Mouse (Mus musculus): ENCODE data around the gene Mrpl41. TPM values are rescaled to one million over a fixed set of nuclear protein-coding genes. Genes with fewer than 3 reads are reported as not detected.
"Not testable (repeated sequence)": the region's sequence is repeated elsewhere in the genome, so short reads cannot be mapped to it uniquely, and the experiment has no call there.

The Mrpl41 gene
- 10 to 100 TPM; 47.5 to 53.0 TPM for total RNA-seq (2021)
- long read RNA-seq, experiment 1, transcript Mrpl41-201 (2 exons, 776 nt): major isoform, 17 of 18 reads
- long read RNA-seq, experiment 1, partial matches to known transcripts: 0 of 18 reads
- long read RNA-seq, experiment 1, other reads (novel, unspliced or antisense): 1 of 18 reads
- long read RNA-seq, experiment 2, transcript Mrpl41-201 (2 exons, 776 nt): major isoform, 25 of 29 reads
- long read RNA-seq, experiment 2, partial matches to known transcripts: 0 of 29 reads
- long read RNA-seq, experiment 2, other reads (novel, unspliced or antisense): 4 of 29 reads

GRCm38 (mm10) chr2:24974906-24975703 is at the start of gene Mrpl41:
Mrpl41 (minus strand) TSS chr2:24975098.
- DNase-seq: peak; percentile 94

DNA sequence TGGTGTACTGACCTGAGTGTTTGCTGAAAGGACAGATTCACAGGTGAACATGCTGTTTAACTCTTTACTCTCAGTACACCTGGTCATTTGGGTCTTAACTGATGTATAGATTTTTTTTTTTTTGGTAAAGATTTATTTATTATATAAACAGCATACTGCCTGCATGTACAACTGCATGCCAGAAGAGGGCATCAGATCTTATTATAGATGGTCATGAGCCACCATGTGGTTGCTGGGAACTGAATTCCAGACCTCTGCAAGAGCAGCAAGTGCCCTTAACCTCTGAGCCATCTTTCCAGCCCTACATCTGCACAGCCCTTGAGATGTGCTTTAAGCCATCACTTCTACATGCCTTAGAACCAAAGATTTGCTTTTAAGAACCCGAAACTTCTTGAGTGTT is 47.8 kb upstream of the Mrpl41 start:
- no peak for DNase-seq

DNA sequence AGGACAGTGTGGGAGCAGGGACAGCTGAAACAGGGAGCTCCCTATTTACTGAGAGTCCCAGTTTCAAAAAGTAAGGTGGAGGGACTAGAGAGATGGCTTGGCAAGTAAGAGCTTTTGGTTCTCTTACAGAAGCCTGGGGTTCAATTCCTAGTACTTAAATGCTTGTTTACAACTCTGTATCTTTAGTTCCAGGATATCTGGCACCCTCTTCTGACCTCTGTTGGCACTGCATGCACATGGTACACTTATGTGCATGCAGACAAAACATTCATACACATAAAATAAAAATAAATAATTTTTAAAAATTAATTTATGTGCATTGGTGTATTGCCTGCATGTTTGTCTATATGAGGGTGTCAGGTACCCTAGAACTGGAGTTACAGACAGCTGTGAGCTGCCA is 33.4 kb upstream of the Mrpl41 start:
- DNase-seq: no peak

DNA sequence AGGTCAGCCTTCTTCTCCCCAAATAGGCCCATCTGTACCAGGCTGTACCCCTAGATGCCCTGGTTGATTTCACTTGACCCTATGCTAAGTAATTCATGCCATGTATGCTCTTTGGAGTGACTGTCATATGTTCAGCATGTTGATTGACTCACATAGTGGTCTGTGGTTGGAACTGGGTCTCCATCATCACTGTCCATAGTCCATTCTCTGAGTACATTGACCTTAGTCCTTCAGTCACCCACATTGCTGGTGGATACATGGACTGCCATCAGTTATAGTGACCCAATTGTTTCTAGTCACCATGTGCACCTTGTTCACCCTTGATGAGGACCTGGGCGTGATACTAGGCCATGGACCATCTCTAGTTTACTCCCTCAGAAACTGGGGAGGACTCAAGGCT is 31.9 kb upstream of the Mrpl41 start:
- DNase-seq: no peak

GRCm38 (mm10) chr2:25003946-25004786 is 29.3 kb upstream of the Mrpl41 start:
- no peak for DNase-seq

DNA sequence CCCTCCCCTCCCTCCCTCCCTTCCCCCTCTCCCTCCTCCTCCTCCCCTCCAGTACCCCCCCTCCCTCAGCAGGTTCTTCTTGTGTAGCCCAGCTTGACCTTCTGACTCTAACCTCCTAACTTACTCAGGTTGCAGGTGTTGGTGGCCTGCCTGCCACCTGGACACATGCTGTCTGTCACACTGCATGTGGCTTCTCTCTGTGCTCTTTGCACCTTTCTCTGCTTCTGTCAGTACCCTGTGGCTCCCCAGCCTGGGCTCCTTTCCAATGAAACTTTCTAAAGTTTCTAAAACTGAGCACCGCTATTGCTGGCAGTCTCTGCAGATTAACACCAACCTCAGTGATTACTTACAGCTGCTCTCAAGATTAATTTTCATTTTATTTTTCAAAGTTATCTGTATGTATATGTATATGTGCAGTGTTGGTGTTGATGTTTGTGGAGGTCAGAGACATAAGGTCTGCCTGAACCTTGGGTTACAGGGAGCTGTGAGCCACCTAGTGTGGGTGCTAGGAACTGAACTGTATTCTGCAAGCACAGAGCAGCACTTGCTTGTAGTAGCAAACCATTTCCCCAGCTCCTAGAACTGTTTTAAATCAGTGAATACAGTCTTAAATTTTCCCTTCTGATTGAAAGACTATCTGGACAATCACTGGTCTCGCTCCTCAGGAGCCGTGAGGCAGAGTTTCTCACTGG is 25.8 kb upstream of the Mrpl41 start:
- DNase-seq: peak; percentile 29

- no peak for DNase-seq
Observed at GRCm38 (mm10) chr2:24996471-24996870, 21.6 kb upstream of the Mrpl41 start.

DNA sequence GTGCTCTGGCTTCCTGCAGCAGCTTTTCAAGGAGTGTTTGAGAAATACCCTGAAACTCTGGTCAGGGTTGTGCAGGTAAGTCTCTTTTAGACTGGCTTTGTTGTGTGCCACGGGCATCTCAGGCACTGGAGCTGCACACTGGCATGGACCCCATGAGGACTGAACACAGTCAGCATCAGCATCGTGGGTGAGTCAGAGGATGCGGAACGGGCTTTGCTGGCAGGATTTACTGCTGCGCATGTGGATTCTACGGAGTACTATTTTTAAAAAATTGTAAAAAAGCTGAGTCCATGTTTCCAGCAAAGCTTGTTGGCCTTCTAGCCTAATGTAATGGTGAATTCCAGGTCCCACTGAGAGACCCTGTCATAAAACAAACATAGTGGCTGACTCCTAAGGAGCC is 20.4 kb upstream of the Mrpl41 start:
- no peak for DNase-seq

GRCm38 (mm10) chr2:24987762-24988161 is 12.9 kb upstream of the Mrpl41 start:
- DNase-seq: no peak

DNA sequence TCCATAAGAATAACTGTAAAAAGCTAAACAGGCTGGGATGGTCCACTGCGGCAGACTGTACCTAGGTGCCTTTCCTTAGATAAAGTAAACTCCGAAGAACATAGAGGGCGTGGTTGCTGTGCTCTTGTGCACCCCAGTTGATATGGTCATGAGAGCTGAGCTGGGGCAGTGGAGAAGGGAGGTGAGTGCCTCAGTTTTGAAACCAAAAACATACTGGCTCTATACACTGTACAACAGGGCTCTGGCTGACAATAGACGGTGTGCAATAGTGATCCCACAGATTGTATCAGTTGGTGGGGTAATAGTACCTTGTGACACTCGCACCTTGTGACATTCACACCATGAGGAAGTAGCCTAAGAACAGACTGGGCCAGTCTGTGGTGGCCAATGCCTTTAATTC is 2.1 kb upstream of the Mrpl41 start:
- DNase-seq: no peak

GRCm38 (mm10) chr2:24975704-24976297 is 903 bp upstream of the Mrpl41 start, which contains the start of gene Pnpla7:
Pnpla7 (plus strand) TSS chr2:24976033.
- DNase-seq: peak; percentile 67

GRCm38 (mm10) chr2:24974452-24974851 is 446 bp downstream of the Mrpl41 start:
- DNase-seq: not testable (repeated sequence)

DNA sequence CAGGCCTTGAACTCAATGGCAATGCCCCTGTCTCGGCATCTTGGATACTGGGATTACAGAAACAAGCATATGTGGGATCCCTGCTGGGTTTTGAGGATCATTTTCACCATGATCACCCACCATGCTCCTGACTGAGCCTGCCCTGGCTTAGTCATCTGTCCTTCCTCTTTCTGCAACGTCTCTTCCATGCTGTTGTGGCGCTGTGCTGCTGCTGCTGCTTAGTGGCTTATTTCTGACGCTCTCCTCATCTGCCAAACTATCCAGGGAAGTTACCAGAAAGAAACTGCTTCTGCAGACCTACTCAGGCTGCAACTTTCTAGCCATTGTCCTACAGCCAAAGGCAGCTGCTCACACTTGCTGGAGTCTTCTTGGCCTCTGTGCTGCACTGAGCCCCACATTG is 4.5 kb downstream of the Mrpl41 start:
- no peak for DNase-seq

DNA sequence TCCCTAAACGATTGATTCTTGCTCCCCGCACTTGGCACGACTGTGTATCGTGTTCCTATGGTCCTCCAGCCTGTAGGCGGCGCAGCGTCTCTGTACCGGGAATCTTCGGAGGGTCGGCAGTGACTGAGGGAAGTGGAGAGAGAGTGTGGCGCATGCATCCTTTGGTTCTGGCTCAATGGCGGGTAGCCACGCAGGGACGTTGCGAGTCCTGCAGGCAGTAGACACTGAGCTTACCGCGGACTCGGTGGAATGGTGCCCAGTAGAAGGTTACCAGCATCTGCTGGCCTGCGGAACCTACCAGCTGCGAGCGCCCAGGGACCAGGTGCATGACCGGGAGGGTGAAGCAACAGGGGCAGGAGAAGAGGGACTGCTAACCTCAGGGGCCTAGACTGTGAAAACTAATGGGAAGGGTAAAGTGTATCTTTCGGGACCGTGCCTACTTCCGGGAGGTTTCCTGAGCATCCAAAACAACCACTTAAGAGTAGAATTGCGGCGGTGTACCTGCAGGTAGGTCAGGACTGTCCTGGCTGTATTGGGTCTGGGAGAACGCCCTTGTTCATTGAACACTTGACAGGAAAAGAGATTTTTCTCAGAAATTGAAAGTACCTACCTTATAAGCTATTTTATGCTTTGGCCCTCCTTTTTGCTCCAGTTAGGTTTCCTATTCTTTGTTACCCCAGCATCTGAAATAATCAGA is 12.4 kb downstream of the Mrpl41 start, which contains the start of gene Dph7:
Gene Dph7, plus strand, starts transcription at position 97 of the 697 bp plus-strand sequence.
- peak; percentile 86 for DNase-seq

DNA sequence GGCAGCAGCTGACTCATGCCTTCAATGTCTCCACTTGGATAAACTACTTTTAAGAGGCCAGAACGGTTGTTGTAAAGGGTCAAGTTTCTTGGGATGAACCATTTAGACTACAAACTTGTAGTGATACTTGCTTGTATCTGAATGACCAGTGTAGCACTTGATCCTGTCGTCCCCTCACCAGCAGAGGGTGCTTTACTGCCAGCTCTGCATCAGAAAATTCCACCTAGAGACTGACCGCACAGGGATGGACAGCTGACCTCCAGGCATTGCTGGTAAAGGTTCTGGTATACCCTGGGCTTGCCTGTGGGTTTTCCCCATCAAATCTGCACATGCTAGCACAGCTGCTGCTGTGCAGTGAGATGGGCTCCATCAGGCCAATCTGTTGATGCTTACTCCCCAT is 14.0 kb downstream of the Mrpl41 start:
- no peak for DNase-seq

- DNase-seq: no peak
Observed at GRCm38 (mm10) chr2:24952537-24953055, 22.3 kb downstream of the Mrpl41 start.

- DNase-seq: no peak
Observed at GRCm38 (mm10) chr2:24950189-24950535, 24.7 kb downstream of the Mrpl41 start.

DNA sequence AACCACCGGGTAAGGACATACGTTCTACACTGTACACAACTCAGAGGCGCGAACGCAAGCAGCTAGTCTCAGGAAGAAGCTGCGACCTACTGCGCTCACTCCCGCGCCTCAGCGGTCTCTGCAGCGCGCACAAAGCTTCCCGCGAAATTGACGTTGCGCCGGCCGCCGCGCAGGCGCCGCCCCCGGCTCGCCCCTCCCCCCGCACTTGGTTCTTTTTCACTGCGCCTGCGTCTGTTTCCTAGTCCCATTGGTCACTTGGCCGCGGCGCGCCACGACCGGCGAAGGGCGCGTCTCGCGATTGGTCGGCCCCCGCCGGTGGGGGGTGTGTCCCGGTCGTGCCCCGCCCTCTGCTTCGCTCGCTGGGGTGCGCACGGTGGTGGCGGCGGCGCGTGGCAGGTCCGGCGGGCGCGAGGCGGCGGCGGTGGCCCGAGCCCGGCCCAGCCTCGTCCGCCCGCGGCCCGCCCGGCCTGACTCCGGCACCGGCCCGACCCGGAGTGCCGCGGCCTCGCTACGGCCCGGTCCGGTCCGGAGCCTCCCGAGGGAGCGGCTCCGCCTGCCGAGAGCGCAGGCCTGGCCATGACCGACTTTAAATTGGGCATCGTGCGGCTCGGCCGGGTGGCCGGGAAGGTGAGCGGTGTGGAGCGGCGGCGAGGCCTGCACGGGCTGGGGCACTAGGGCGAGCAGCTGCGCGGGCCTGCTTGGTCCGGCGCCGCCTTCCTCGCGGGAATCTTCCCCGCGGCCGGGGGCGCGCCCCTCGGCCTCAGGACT is 25.3 kb downstream of the Mrpl41 start, which contains the start of gene Zmynd19:
Gene Zmynd19, plus strand, starts transcription at position 372 of the 768 bp plus-strand sequence.
- DNase-seq: peak; percentile 99

- not testable (repeated sequence) for DNase-seq
Observed at GRCm38 (mm10) chr2:24944304-24944703, 30.6 kb downstream of the Mrpl41 start.

DNA sequence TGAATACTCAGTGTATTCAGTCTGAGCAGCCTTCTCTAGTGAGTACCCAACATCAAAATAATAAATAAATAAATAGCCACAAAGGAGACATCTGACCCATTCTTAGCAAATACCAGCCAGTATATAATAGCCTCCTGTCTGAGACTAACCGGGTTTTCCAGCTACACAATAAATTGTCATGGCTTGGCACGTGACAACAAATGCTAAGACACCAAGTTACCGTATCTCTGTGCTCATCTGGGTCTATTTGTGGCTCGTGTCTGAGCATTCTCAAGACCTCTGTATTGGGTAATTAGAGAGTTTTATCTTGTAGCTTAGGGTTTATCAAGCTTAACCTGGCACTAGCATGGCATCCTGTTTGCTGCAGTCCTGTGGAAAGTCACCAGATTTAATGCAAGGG is 32.8 kb downstream of the Mrpl41 start:
- no peak for DNase-seq
